Mouse (Mus musculus) spleen, adult 2 months (tissue): ENCODE measurements around the gene Eif4g3.

Experiments used
- CTCF ChIP-seq: fragments of 200-500 bp; IDR thresholded peaks from 2 replicates; pipeline ENCODE4 v1.5.1; 2011; ENCODE audit warnings: mild to moderate bottlenecking, inconsistent platforms; ENCODE audit not compliant: insufficient read depth, insufficient read length, insufficient replicate concordance; ENCODE audit errors: extremely low read depth
- POLR2A ChIP-seq: fragments of 200-500 bp; IDR thresholded peaks from 2 replicates; pipeline ENCODE4 v1.6.1; 2011; ENCODE audit warnings: low read depth, low read length, inconsistent platforms

DNA sequence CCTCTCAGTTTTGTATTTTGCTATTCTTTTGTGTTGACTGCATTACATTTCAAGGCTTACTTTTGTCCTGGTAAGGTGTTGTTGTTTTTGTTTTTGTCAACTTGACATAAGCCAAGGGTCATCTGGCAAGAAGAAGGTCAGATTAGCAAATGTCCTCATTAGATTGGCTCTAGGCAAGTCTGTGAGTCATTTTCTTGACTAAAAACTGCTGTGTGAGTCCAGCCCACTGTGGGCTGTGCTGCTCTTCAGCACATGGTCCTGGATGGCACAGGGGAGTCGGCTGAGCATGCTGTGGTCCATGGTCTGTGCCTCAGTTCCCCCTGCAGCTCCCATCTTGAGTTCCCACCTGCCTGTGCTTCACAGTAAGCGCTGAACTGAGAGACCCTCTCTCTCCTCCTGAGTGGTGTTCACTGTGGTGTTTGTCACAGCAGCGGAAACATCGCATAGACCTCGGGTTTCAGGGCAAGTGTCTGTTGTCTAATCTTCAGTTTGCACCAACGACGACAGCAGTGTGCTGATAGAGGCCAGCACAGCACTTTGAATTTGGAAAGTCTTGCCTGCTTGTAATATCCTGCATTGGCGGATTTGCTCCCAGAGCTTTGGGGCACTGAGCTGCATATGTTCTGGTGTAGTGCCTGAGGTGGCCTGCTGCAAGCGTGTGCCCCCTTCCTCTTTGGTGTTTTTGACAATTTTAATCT lies 30.7 kb downstream of the Eif4g3 start:
- TF ChIP-seq CTCF = no peak
- TF ChIP-seq POLR2A = no peak
